Mouse (Mus musculus): ENCODE data around the gene Krtap19-2. TPM values are rescaled to one million over a fixed set of nuclear protein-coding genes. Genes with fewer than 3 reads are reported as not detected.

The Krtap19-2 gene
- not detected for total RNA-seq (2021)
- long read RNA-seq, experiment 1, result 0 reads
- long read RNA-seq, experiment 2, result 0 reads

DNA sequence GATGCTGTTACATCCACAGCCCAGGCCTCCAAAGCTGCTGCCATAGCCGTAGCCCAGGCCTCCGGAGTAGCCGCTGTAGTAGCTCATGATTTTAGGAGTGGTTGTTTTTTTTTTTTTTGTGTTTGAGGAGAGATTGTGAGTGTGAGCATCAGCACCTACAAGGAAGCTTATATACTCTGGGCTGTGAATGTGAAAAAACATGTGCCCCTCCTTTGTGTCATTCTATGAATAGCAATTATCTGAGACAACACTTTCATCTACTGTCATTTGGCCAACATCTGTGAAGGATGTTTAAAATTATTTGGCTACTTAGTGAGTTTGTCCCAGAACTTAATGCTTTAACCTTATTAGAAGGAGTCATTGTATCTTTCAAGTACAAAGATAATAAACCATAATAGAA lies at the start of gene Krtap19-2:
Gene Krtap19-2 (minus strand): TSS at position 101 of the 400 bp plus-strand sequence.
- DNase-seq (ENCODE audit: extremely low spot score in 1 of 2, low spot score in 2 of 2), result no peak
- Histone ChIP-seq H3K27ac (no peak within 1 kb of the TSS), H3K4me3 (no peak within 1 kb of the TSS)
- intact Hi-C loops (cut with DNase I), result no loop called here
- TF ChIP-seq CTCF (IDR thresholded peaks at IDR 0.05), result no peak

DNA sequence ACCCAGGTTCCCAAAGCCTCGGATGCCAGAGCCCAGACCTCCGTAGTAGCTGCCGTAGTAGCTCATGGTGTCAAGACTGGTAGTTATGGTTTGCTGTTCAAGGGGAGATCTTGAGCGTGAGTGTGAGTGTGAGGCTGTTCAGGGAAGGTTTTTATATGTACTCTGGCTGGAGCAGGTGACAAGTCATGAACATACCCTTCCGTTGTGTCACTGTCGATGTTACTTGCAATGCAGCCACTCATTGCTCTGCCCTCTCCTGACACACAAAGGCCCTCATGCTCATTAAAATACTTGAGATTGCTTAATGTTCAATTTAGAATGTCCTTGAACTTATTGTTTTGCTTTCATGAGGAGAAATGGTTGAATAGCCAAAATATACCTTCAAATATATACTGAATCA lies 22.3 kb upstream of the Krtap19-2 start, which contains the start of gene Krtap19-5:
Gene Krtap19-5 (minus strand): TSS at position 101 of the 400 bp plus-strand sequence.
- Histone ChIP-seq H3K27ac (no peak within 1 kb of the TSS), H3K4me3 (no peak within 1 kb of the TSS)
- no peak for DNase-seq (ENCODE audit: extremely low spot score in 1 of 2, low spot score in 2 of 2)
- no peak for TF ChIP-seq CTCF (IDR thresholded peaks at IDR 0.05)
- intact Hi-C loops (cut with DNase I), result no loop called here

DNA sequence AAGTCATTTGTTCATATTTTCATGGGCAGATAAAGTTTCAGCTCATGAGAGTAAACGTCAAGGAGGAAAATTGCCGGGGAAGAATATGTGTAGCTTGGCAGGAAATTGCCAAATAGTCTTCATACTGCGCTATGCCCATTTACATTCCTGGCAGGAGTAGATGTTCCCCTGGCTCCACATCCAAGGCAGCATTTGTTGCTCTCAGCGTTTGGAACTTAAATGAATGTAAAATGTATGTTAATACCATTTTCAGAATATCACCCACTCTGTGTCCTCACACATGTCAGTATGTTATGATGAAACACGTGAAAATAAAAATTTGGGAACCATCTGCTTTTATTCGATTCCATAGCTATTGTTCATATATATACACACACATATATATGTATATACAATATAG lies 12.8 kb upstream of the Krtap19-2 start:
- Histone ChIP-seq H3K4me3 (no peak overlapping the region), H3K27ac (no peak overlapping the region)
- no peak for DNase-seq (ENCODE audit: extremely low spot score in 1 of 2, low spot score in 2 of 2)
- intact Hi-C loops (cut with DNase I), result no loop called here
- no peak for TF ChIP-seq CTCF (IDR thresholded peaks at IDR 0.05)

DNA sequence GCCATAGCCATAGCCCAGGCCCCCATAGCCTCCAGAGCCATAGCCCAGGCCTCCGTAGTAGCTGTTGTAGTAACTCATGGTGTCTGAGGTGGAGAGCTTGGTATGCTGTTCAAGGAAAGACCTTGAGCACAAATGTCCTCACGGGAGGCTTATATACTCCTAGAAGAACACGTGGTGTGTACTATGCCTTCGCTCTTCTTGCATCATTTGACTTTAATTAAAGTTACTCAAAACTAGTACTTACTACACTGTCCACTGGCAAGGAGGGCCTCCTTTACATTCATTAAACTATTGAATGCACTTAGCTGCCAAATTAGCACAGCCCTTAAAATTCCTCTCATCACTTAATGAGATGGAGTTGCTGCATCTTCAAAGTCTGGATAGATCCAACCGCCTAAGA lies 10.9 kb upstream of the Krtap19-2 start, which contains the start of gene Krtap19-4:
Gene Krtap19-4 (minus strand): TSS at position 101 of the 400 bp plus-strand sequence.
- intact Hi-C loops (cut with DNase I), result no loop called here
- DNase-seq (ENCODE audit: extremely low spot score in 1 of 2, low spot score in 2 of 2), result no peak
- no peak within 1 kb of the TSS for H3K4me3 ChIP-seq

DNA sequence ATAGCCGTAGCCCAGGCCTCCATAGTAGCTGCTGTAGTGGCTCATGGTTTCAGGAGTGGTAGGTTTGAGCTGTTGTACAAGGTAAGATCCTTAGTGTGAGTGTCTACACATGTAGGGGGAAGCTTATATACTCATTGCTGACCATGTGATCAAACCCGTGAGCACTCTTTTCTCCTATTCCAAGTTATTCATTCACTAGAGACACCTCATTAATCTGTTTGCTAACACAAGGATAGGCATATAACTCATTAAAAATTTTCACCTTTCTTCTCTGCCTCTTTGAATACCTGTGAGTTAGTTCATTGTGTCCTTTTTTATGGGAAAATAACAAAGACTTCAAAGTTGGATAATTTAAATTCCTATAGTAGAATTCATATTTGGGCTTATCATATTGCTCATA lies 3.9 kb upstream of the Krtap19-2 start, which contains the start of gene Krtap19-3:
Gene Krtap19-3 (minus strand): TSS at position 101 of the 400 bp plus-strand sequence.
- H3K4me3 ChIP-seq, result no peak within 1 kb of the TSS
- no peak for TF ChIP-seq CTCF (IDR thresholded peaks at IDR 0.05)
- no peak for DNase-seq (ENCODE audit: extremely low spot score in 1 of 2, low spot score in 2 of 2)
- H3K27ac ChIP-seq, result no peak within 1 kb of the TSS
- intact Hi-C loops (cut with DNase I), result no loop called here

More for the DNA sequence above, 10.9 kb upstream of the Krtap19-2 start, which contains the start of gene Krtap19-4:
- no peak for TF ChIP-seq CTCF (IDR thresholded peaks at IDR 0.05)
- H3K27ac ChIP-seq, result no peak within 1 kb of the TSS

DNA sequence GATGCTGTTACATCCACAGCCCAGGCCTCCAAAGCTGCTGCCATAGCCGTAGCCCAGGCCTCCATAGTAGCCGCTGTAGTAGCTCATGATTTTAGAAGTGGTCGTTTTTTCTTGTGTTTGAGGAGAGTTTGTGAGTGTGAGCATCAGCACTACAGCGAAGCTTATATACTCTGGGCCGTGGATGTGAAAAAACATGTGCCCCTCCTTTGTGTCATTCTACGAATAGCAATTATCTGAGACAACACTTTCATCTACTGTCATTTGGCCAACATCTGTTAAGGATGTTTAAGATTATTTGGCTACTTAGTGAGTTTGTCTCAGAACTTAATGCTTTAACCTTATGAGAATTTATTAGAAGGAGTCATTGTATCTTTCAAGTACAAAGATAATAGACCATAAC lies 4.8 kb downstream of the Krtap19-2 start, which contains the start of gene Krtap19-1:
Gene Krtap19-1 (minus strand): TSS at position 101 of the 400 bp plus-strand sequence.
- intact Hi-C loops (cut with DNase I), result no loop called here
- H3K27ac ChIP-seq, result no peak within 1 kb of the TSS
- H3K4me3 ChIP-seq, result no peak within 1 kb of the TSS
- TF ChIP-seq CTCF (IDR thresholded peaks at IDR 0.05), result no peak
- DNase-seq (ENCODE audit: extremely low spot score in 1 of 2, low spot score in 2 of 2), result no peak

DNA sequence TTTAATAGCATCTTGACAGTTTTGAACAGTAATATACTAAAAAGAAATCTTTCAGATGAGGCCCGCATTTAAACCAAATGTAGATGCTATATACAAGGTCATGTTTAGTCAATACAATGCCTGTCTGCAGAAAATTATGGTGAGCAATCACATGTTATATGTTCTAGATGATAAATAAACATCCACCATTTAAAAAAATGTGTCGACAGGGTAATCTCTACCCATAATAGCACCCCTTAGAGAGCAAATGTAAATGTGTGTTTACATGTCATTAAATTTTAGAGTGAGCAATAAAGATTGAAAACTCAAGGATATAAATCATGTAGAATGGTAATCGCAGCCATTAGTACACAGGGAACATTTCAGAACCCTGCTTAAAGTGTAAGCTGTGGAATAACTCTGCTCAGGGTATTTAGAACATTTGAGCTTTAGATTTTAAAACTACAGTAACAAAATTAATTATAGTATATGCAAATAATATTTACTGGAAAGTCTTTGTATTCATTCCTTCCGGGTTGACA lies 9.1 kb downstream of the Krtap19-2 start:
- intact Hi-C loops (cut with DNase I), result no loop called here
- Histone ChIP-seq H3K27ac (no peak overlapping the region), H3K4me3 (no peak overlapping the region)
- DNase-seq (ENCODE audit: extremely low spot score in 1 of 2, low spot score in 2 of 2), result no peak
- TF ChIP-seq CTCF (IDR thresholded peaks at IDR 0.05), result no peak

DNA sequence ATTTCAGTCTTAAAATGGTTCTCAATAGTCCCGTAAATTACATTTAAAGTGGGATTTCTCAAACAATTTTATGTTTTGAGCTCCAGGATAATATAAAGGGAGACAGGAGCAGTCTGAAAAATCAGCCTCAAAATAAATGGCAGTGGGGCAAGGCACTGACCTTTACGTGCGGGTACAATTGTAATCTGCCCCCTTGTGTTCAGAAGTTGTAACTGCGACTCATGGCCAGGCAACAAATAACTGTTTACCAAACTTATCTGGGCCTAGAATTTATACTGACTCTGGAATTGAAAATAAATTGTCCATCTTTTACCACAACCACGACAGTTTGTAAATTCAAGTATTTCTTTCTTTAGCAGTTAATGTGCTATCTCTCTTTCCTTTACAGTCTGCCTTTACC lies 22.6 kb downstream of the Krtap19-2 start:
- Histone ChIP-seq H3K27ac (no peak overlapping the region), H3K4me3 (no peak overlapping the region)
- intact Hi-C loops (cut with DNase I), result no loop called here
- TF ChIP-seq CTCF (IDR thresholded peaks at IDR 0.05), result peak; percentile 62
- DNase-seq (ENCODE audit: extremely low spot score in 1 of 2, low spot score in 2 of 2), result no peak

DNA sequence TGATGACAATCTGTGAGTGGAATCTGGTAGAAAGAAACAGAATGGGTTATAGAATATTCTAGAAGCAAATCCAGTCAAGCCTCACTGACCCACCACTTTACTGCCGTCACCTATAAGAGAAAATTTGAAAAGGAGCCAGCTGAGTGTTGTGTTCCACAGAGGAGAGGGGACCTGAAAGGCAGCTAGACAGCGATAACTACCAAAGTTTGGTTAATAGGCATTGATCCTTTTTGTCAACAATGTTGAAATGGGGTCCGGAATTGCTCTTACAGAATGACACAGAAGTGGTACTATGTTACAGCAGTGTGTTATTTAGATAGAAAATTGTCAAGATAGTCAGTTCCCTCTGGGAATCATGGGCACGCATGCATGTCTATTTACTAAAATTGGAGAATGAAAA lies 25.5 kb downstream of the Krtap19-2 start:
- DNase-seq (ENCODE audit: extremely low spot score in 1 of 2, low spot score in 2 of 2), result no peak
- no peak overlapping the region for H3K27ac ChIP-seq
- intact Hi-C loops (cut with DNase I), result no loop called here
- TF ChIP-seq CTCF (IDR thresholded peaks at IDR 0.05), result no peak
- H3K4me3 ChIP-seq, result no peak overlapping the region

DNA sequence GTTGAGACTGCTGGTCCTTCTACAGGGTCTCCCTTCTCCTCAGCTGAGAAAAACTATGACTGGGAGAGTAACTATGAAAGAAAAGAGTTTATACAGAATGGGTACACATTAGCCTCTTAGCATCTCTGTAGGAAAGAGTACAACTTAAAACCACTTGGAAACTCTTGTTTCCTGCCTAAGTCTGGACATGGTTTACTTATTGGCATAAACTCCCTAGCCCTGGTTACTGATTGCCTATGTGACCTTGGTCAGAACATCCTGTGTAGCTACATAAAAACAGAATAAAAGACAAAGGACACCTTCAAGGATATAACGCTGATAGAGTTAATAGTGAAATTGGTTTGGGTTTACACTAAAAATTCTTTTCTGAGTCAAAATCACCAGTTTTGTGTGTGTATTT lies 26.7 kb downstream of the Krtap19-2 start:
- H3K27ac ChIP-seq, result no peak overlapping the region
- H3K4me3 ChIP-seq, result no peak overlapping the region
- TF ChIP-seq CTCF (IDR thresholded peaks at IDR 0.05), result no peak
- no peak for DNase-seq (ENCODE audit: extremely low spot score in 1 of 2, low spot score in 2 of 2)
- intact Hi-C loops (cut with DNase I), result no loop called here

DNA sequence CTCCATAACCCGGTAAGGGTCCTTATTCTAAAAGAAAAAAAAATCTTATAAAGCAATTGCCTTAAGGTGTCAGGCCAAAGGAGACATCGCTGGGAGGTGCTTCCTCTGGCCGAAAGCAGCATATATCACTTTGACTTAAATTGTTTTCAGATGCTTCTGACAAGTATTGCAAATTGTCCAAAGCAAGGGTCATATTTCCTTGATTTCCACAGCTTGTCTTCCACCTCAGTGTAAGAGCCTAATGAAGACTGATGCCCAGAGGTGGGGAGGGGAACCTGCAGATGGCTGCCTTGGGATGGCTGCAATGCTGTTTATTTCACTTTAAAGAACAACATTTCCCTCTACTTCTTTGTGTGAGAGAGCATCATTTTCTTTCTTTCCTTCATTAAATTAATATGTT lies 47.1 kb downstream of the Krtap19-2 start:
- TF ChIP-seq CTCF (IDR thresholded peaks at IDR 0.05), result no peak
- intact Hi-C loops (cut with DNase I), result loop anchor here (10.0 kb wide), 1 partner anchor 452 kb away; no protein-coding TSS in a partner anchor
- no peak overlapping the region for H3K27ac ChIP-seq
- DNase-seq (ENCODE audit: extremely low spot score in 1 of 2, low spot score in 2 of 2), result no peak
- H3K4me3 ChIP-seq, result no peak overlapping the region

DNA sequence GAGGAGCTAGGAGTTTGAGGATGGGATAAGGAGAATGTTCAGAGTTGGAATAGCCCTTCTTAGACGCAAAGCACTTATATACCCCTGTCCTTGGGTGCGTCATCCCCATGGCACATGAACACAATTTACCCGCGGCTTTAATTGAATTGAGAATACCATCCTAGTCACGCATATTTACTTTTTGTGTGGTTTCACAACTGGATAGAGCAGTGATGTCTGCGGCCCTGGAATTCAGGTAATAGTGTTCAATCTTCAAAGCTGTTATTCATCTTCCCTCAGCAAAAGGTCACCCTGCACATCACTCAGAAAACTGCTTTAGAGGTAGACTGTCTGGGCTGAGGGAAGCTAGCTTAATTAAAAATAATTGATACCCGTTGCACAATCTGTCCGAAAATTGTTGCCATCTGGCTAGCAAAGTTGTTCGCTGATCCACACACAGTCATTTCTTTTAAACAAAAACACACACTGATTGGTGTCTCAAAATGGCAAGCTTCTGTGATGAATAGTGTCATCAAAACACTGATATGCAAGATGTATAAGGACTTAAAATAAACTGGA lies 47.9 kb downstream of the Krtap19-2 start, which contains the start of gene Krtap14:
Gene Krtap14 (minus strand): TSS at position 51 of the 558 bp plus-strand sequence.
- DNase-seq (ENCODE audit: extremely low spot score in 1 of 2, low spot score in 2 of 2), result no peak
- Histone ChIP-seq H3K27ac (no peak within 1 kb of the TSS), H3K4me3 (no peak within 1 kb of the TSS)
- intact Hi-C loops (cut with DNase I), result loop anchor here (10.0 kb wide), 1 partner anchor 451 kb away; no protein-coding TSS in a partner anchor
- TF ChIP-seq CTCF (IDR thresholded peaks at IDR 0.05), result no peak

Measured in left cerebral cortex, adult 2 months (tissue).